Mouse (Mus musculus): ENCODE data around the gene Pou6f1.
"Not testable (repeated sequence)": the region's sequence is repeated elsewhere in the genome, so short reads cannot be mapped to it uniquely, and the experiment has no call there.

DNA sequence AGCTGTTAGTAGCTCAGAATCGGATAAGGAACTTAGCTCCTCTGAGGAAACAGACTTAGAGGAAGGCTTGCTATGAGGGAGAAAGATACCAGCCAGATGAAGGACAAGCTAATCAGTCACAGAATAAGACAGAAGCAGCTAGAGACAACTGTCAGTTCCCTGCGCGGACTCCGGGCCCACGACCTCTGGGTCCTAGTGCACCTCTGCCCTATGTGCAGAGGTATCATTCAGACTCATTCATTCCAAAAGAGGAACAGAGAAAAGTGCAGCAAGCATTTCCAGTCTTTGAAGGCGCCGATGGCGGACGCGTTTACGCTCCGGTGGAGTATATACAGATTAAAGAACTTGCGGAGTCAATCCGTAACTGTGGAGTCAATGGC lies 56.1 kb downstream of the Pou6f1 start:
- not testable (repeated sequence) for TF ChIP-seq POLR2A (IDR thresholded peaks at IDR 0.05; ENCODE audit: extremely low read depth, insufficient read depth, low read length); CTCF (IDR thresholded peaks at IDR 0.05; ENCODE audit: low read depth, low read length)
